Mouse (Mus musculus) brain, adult 10 weeks (tissue): ENCODE results near the gene Mfsd6l. TPM values are rescaled to one million over a fixed set of nuclear protein-coding genes. Genes with fewer than 3 reads are reported as not detected.

Source experiments
- polyA plus RNA-seq: library from polyadenylated mRNA; stranded (reverse); fragments of 350-450 nt; fragmentation: Illumina TruSeq; extraction: RNeasy Lipid Tissue Mini Kit (QIAGEN cat#74804); gene quantifications from one replicate; pipeline ENCODE4 v1.2.3, GENCODE M21; 2015; ENCODE audit warnings: low read depth, low replicate concordance

Gene Mfsd6l
- not detected for polyA plus RNA-seq

GRCm38 (mm10) chr11:68555918-68556584, at the start of gene Mfsd6l:
TSS of gene Mfsd6l (plus strand) at chr11:68556186.

GRCm38 (mm10) chr11:68586721-68587120, 30.7 kb downstream of the Mfsd6l start, which contains the start of gene Ccdc42:
TSS of gene Ccdc42 (plus strand) at chr11:68587021.

Other genes starting within 250 kb of the Mfsd6l start
- 5.6 TPM for gene Ntn1, start 155.4 kb upstream of the Mfsd6l start, polyA plus RNA-seq
- 2.0 TPM for gene Pik3r5, start 124.1 kb upstream of the Mfsd6l start, polyA plus RNA-seq
- gene Pik3r6, start 53.2 kb upstream of the Mfsd6l start, polyA plus RNA-seq, result 2.9 TPM
- 1.00 TPM for gene Ccdc42, start 30.8 kb downstream of the Mfsd6l start, polyA plus RNA-seq
- 126 TPM for gene Myh10, start 135.4 kb downstream of the Mfsd6l start, polyA plus RNA-seq